Mouse (Mus musculus): ENCODE measurements around the gene Olfr211. TPM values are rescaled to one million over a fixed set of nuclear protein-coding genes. Genes with fewer than 3 reads are reported as not detected.

Olfr211 gene
- polyA plus RNA-seq, 1 experiment from 2014 or later: not detected

Other genes with a start within 250 kb of the Olfr211 start
- gene Zfand4, start 224.9 kb upstream of the Olfr211 start, polyA plus RNA-seq (2014; fragmentation: Nextera tagmentation; extraction: Ambion mirVana): 6.5 and 8.1 TPM in 2 replicates
- gene March8, start 151.1 kb upstream of the Olfr211 start, polyA plus RNA-seq (2014; fragmentation: Nextera tagmentation; extraction: Ambion mirVana): 31.8 and 32.1 TPM in 2 replicates
- gene Alox5, start 27.9 kb upstream of the Olfr211 start, polyA plus RNA-seq (2014; fragmentation: Nextera tagmentation; extraction: Ambion mirVana): 2.0 and 2.4 TPM in 2 replicates
- not detected in 2 replicates for gene Olfr212, start 17.4 kb downstream of the Olfr211 start, polyA plus RNA-seq (2014; fragmentation: Nextera tagmentation; extraction: Ambion mirVana)
- gene Olfr213, start 49.4 kb downstream of the Olfr211 start, polyA plus RNA-seq (2014; fragmentation: Nextera tagmentation; extraction: Ambion mirVana): not detected in 2 replicates
- 0.35 and 0.38 TPM in 2 replicates for gene Gm5580, start 62.0 kb downstream of the Olfr211 start, polyA plus RNA-seq (2014; fragmentation: Nextera tagmentation; extraction: Ambion mirVana)
- gene Olfr214, start 65.1 kb downstream of the Olfr211 start, polyA plus RNA-seq (2014; fragmentation: Nextera tagmentation; extraction: Ambion mirVana): not detected in 2 replicates
- not detected in 2 replicates for gene Olfr215, start 95.1 kb downstream of the Olfr211 start, polyA plus RNA-seq (2014; fragmentation: Nextera tagmentation; extraction: Ambion mirVana)
- 131 and 154 TPM in 2 replicates for gene Zfp422, start 139.9 kb downstream of the Olfr211 start, polyA plus RNA-seq (2014; fragmentation: Nextera tagmentation; extraction: Ambion mirVana)
- 23.7 and 27.1 TPM in 2 replicates for gene Depp1, start 161.5 kb downstream of the Olfr211 start, polyA plus RNA-seq (2014; fragmentation: Nextera tagmentation; extraction: Ambion mirVana)
- gene Rassf4, start 184.9 kb downstream of the Olfr211 start, polyA plus RNA-seq (2014; fragmentation: Nextera tagmentation; extraction: Ambion mirVana): 17.5 and 17.9 TPM in 2 replicates
- 0.67 and 1.0 TPM in 2 replicates for gene Tmem72, start 227.8 kb downstream of the Olfr211 start, polyA plus RNA-seq (2014; fragmentation: Nextera tagmentation; extraction: Ambion mirVana)

Measured in embryonic facial prominence, embryonic 14.5 days (tissue).